Mouse (Mus musculus) cerebellum, postnatal 36 days (tissue): ENCODE data around the gene Rnf111.

Experiments used
- DNase-seq, 2 experiments: peaks; one replicate each; pipeline ENCODE4 v3.0.0; 2021 to 2022; ENCODE audit warnings: mixed read lengths in 2 of 2

The Rnf111 gene

GRCm38 (mm10) chr9:70391660-70392562, 111.6 kb downstream of the Rnf111 start:
- no peak for DNase-seq

DNA sequence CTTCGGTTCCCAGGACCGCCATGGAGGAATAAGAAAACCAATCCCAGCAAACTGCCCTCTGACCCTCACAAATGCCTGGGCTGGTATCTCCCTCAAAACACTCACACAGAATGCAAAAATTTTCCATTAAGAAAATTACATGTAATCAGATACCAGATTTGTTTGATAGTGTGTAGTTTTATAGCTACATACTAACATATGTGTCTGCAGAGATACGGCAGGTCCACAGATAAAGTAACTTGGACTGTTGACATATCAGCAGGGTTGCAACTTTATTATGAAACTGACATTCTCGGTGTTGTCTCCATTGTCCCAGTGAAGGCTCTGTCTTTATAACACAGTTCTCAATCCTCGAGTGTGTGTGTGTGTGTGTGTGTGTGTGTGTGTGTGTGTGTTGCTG, 112.5 kb downstream of the Rnf111 start:
- no peak for DNase-seq

GRCm38 (mm10) chr9:70389548-70389947, 114.0 kb downstream of the Rnf111 start:
- no peak for DNase-seq

DNA sequence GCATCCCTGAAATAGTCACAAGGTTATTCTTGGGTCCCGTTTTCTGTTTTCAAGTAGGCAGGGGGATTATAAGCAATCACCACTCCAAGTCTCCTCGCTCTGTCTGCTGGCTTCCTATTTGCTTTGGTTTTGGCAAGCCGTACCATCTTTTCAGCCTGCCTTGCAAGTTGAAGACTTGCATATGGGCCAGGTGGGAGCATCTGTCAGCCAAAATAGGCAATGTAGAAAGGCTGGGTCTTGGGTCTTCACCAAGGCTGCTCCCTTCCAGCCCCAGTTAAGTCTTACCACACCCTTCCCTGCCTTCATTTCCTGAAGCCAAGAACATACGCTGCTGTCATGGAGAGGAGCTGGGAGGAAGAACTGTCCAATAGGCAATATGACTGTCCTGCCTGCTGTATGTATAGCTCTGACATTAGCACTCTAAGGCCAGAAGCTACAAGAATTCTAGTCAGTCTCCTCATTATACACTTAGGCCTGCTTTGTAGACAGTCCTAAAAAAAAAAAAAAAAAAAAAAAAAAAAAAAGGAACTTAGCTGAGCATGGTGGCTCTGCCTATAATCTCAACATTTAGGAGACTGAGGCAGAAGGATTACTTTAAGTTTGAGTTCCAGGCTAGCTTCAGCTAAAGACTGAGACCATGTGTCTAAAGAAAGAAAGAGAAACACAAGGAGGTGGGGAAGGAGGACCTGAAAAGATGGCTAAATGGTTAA, 116.0 kb downstream of the Rnf111 start:
- no peak for DNase-seq

GRCm38 (mm10) chr9:70384958-70385728, 118.4 kb downstream of the Rnf111 start:
- DNase-seq: no peak

GRCm38 (mm10) chr9:70384494-70384893, 119.0 kb downstream of the Rnf111 start:
- no peak for DNase-seq

DNA sequence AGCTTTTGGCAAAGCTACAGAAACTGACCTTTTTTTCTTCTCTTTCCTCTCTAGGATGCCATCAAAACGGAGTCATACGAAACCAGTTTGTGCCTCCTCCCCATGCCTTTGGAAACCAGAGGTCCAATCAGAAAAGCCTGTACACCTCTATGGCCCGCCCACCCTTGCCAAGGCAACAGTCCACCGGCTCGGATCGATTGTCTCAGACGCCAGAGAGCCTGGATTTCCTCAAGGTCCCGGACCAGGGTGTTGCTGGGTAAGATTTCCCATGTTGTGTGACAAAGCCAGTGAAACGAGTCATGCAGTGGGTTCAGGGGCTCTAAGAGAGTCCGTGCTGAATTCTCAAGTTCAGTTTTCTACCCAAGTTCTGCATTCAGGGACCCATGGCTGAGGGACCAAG, 119.8 kb downstream of the Rnf111 start:
- no peak for DNase-seq

GRCm38 (mm10) chr9:70382091-70382490, 121.4 kb downstream of the Rnf111 start:
- no peak for DNase-seq

DNA sequence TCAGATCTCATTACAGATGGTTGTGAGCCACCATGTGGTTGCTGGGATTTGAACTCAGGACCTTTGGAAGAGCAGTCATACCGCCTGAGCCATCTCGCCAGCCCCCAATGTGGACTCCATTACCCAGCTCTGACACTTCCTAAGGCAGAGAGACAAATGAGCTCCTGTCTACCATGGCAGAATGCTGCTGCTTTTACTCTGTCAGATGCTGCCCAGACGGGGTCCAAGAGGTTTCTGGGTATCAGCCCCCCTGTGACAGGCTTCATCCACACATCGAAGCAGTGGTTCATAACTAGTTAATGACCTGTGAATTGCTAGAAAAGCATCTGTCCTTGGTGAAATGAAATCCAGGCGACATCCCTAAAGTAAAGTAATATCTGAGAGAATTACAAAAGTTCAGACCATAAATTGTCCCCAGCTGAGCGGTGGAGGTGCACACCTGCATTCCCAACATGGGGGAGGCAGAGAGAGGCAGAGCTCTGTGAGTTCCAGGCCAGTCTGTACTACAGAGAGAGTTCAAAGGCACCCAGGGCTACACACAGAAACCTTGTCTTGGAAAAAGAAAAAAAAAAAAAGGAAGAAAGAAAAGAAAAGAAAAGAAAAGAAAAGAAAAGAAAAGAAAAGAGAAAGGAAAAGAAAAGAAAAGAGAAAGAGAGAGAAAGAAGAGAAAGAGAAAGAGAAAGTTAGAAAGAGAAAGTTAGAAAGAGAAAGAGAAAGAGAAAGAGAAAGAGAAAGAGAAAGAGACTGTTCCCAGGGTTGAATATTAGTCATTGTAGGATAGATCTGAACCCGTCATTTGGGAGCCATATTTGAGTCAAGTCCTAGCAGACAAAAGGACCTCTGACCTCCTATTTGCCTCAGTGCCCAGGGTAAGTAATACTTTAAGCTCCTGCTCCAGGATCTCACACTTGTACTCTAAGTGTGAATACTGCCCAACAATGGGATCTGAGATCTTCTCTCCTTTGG, 123.7 kb downstream of the Rnf111 start:
- no peak for DNase-seq
